Mouse (Mus musculus): Measurements from ENCODE around the gene Tm9sf3.

DNA sequence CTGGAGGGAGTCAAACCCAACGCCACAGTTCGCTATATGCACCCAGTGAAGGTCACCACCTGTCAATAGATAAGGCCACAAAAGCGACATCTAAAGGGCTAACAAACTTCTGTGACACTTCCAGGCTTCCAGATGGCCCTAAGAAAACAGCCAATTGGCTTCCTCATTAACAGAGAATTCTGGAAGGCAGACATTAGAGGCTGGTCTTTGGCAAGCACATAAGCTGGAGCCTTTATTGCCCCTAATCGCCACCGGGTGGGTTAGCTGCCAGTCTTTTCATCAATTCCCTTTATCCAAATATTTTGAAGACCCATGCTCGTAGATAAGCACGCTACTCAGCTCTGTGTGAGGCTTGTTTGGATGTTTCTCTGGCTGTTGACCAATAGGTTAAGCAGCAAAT lies 55.5 kb downstream of the Tm9sf3 start:
- TF ChIP-seq CTCF (IDR thresholded peaks at IDR 0.05; ENCODE audit: low read depth, low read length) (no peak), POLR2A (IDR thresholded peaks at IDR 0.05; ENCODE audit: borderline replicate concordance, low read depth, low read length) (no peak)
